Mouse (Mus musculus) olfactory bulb, adult 2 months (tissue): ENCODE measurements around the gene Zfp638. TPM values are rescaled to one million over a fixed set of nuclear protein-coding genes. Genes with fewer than 3 reads are reported as not detected.
"Not testable (repeated sequence)": the region's sequence is repeated elsewhere in the genome, so short reads cannot be mapped to it uniquely, and the experiment has no call there.

ENCODE experiments used
- H3K27ac ChIP-seq: fragments of 200-500 bp; 2 replicates; pipeline ENCODE4 v1.5.1; 2012; ENCODE audit warnings: low read depth, low read length; ENCODE audit not compliant: insufficient read depth
- H3K4me1 ChIP-seq: fragments of 200-500 bp; 2 replicates; pipeline ENCODE4 v1.6.1; 2012; ENCODE audit warnings: low read length; ENCODE audit not compliant: control insufficient read depth, insufficient read depth
- H3K4me3 ChIP-seq: fragments of 200-500 bp; 2 replicates; pipeline ENCODE4 v1.5.1; 2012; ENCODE audit warnings: mild to moderate bottlenecking, low read depth, low read length, moderate library complexity; ENCODE audit not compliant: insufficient read depth
- CTCF ChIP-seq: fragments of 200-500 bp; IDR thresholded peaks from 2 replicates; pipeline ENCODE4 v1.5.1; 2012; ENCODE audit warnings: low read depth, mild to moderate bottlenecking, low read length, moderate library complexity; ENCODE audit not compliant: insufficient read depth
- POLR2A ChIP-seq: fragments of 200-500 bp; IDR thresholded peaks from 2 replicates; pipeline ENCODE4 v1.6.1; 2012; ENCODE audit warnings: mild to moderate bottlenecking, low read depth, low read length, moderate library complexity; ENCODE audit not compliant: insufficient read depth
- WGBS: fragments of 180-500 bp; shearing (Covaris S2); methylation state at CpG from one replicate; pipeline ENCODE4 v1.1.7; 2018; 5-methylcytosine and 5-hydroxymethylcytosine counted together
- polyA plus RNA-seq: library from polyadenylated mRNA; stranded (reverse); fragments of >200 nt; gene quantifications from 2 replicates; pipeline ENCODE4 v1.2.4, GENCODE M21; 2012; ENCODE audit warnings: low replicate concordance; ENCODE audit not compliant: missing spikeins, insufficient read depth, insufficient read length

Gene Zfp638
- polyA plus RNA-seq, 1 experiment, result 241 TPM

- Histone ChIP-seq H3K4me1 (no peaks in the 10 kb centered on the region), H3K4me3 (no peak overlapping the region), H3K27ac (no peak overlapping the region)
- TF ChIP-seq POLR2A, result no peak
- no peak for TF ChIP-seq CTCF
These were observed 86.7 kb downstream of the Zfp638 start for GRCm38 (mm10) chr6:83953603-83954002.

GRCm38 (mm10) chr6:83987642-83988041 is 120.7 kb downstream of the Zfp638 start:
- 38% methylated on average over 5 of the region's 5 CpGs for WGBS
- Histone ChIP-seq H3K4me1 (no peaks in the 10 kb centered on the region), H3K4me3 (no peak overlapping the region), H3K27ac (no peak overlapping the region)
- TF ChIP-seq CTCF (no peak), POLR2A (no peak)

GRCm38 (mm10) chr6:84002716-84003115 is 135.8 kb downstream of the Zfp638 start:
- H3K4me1 ChIP-seq, result no peaks in the 10 kb centered on the region
- no peak overlapping the region for H3K27ac ChIP-seq
- H3K4me3 ChIP-seq, result no peak overlapping the region
- 83% methylated on average over 1 of the region's 1 CpGs for WGBS
- TF ChIP-seq POLR2A (no peak), CTCF (no peak)

GRCm38 (mm10) chr6:84004295-84004694 is 137.4 kb downstream of the Zfp638 start:
- WGBS, result 92% methylated on average over 4 of the region's 4 CpGs

GRCm38 (mm10) chr6:84008363-84009171 is 141.7 kb downstream of the Zfp638 start, which contains the start of gene Dysf:
Gene Dysf (plus strand): TSS chr6:84008590.
- Histone ChIP-seq H3K4me1 (peaks cover 22% of the 10 kb centered on the region), H3K27ac (no peak within 1 kb of the TSS), H3K4me3 (peak within 1 kb of the TSS; percentile 46)
- TF ChIP-seq CTCF (peak; percentile 29; the same call in 1 of the 2 replicates), POLR2A (no peak)
- WGBS, result 2% methylated on average over 41 of the region's 41 CpGs

More at GRCm38 (mm10) chr6:84004295-84004694, 137.4 kb downstream of the Zfp638 start:
- H3K4me3 ChIP-seq, result no peak overlapping the region
- TF ChIP-seq POLR2A (no peak), CTCF (no peak)
- H3K27ac ChIP-seq, result no peak overlapping the region
- H3K4me1 ChIP-seq, result peaks cover 10% of the 10 kb centered on the region

GRCm38 (mm10) chr6:84009172-84009872 is 142.4 kb downstream of the Zfp638 start:
- Histone ChIP-seq H3K4me1 (peaks cover 22% of the 10 kb centered on the region), H3K4me3 (peak overlapping the region; percentile 46), H3K27ac (no peak overlapping the region)
- no peak for TF ChIP-seq POLR2A
- TF ChIP-seq CTCF, result no peak
- WGBS, result 48% methylated on average over 8 of the region's 8 CpGs

- peaks cover 22% of the 10 kb centered on the region for H3K4me1 ChIP-seq
- WGBS, result 87% methylated on average over 4 of the region's 4 CpGs
- TF ChIP-seq CTCF, result no peak
- no peak for TF ChIP-seq POLR2A
- H3K4me3 ChIP-seq, result no peak overlapping the region
- no peak overlapping the region for H3K27ac ChIP-seq
These were observed 143.0 kb downstream of the Zfp638 start for GRCm38 (mm10) chr6:84009915-84010302.

- Histone ChIP-seq H3K27ac (no peak overlapping the region), H3K4me3 (no peak overlapping the region), H3K4me1 (peaks cover 22% of the 10 kb centered on the region)
- TF ChIP-seq POLR2A (no peak), CTCF (no peak)
- 47% methylated on average over 8 of the region's 8 CpGs for WGBS
These were observed 143.7 kb downstream of the Zfp638 start for GRCm38 (mm10) chr6:84010303-84011225.

GRCm38 (mm10) chr6:84014961-84015683 is 148.2 kb downstream of the Zfp638 start:
- 71% methylated on average over 4 of the region's 4 CpGs for WGBS
- H3K4me3 ChIP-seq, result not testable (repeated sequence)

More at GRCm38 (mm10) chr6:84014961-84015683, 148.2 kb downstream of the Zfp638 start:
- H3K4me1 ChIP-seq, result peaks cover 13% of the 10 kb centered on the region
- not testable (repeated sequence) for H3K27ac ChIP-seq
